Mouse (Mus musculus) embryonic facial prominence, embryonic 11.5 days (tissue): ENCODE data around the gene Mef2d. TPM values are rescaled to one million over a fixed set of nuclear protein-coding genes. Genes with fewer than 3 reads are reported as not detected.

Experiments used
- ATAC-seq: fragments of 200-750 bp; cut with Nextera tagmentation; replicated peaks from 2 replicates; pipeline ENCODE4 v1.8.0; 2017; ENCODE audit warnings: low read depth; ENCODE audit not compliant: insufficient number of reproducible peaks, low FRiP score, low TSS enrichment
- DNase-seq: peaks from one replicate; pipeline ENCODE4 v3.0.0-alpha.2; 2015; ENCODE audit warnings: low spot score
- H3K27ac ChIP-seq: fragments of 300-500 bp; sonication (generic); replicated peaks from 2 replicates; pipeline ENCODE4 v1.5.1; 2014; ENCODE audit warnings: mild to moderate bottlenecking, low read depth, low read length, control low read depth
- H3K27me3 ChIP-seq: fragments of 300-500 bp; sonication (generic); 2 replicates; pipeline ENCODE4 v1.6.1; 2014; ENCODE audit warnings: mild to moderate bottlenecking, low read length, moderate library complexity, mixed read lengths; ENCODE audit not compliant: control insufficient read depth, insufficient read depth
- H3K36me3 ChIP-seq: fragments of 300-500 bp; sonication (generic); replicated peaks from 2 replicates; pipeline ENCODE4 v1.6.1; 2014; ENCODE audit warnings: low read depth, mild to moderate bottlenecking, low read length, moderate library complexity, mixed read lengths; ENCODE audit not compliant: control insufficient read depth, insufficient read depth
- H3K4me1 ChIP-seq: fragments of 300-500 bp; sonication (generic); 2 replicates; pipeline ENCODE4 v1.6.1; 2014; ENCODE audit warnings: low read length, mixed read lengths; ENCODE audit not compliant: control insufficient read depth, insufficient read depth
- H3K4me2 ChIP-seq: fragments of 300-500 bp; sonication (generic); 2 replicates; pipeline ENCODE4 v1.6.1; 2014; ENCODE audit warnings: low read depth, mild to moderate bottlenecking, control low read depth, low read length, moderate library complexity
- H3K4me3 ChIP-seq: fragments of 300-500 bp; sonication (generic); 2 replicates; pipeline ENCODE4 v1.5.1; 2014; ENCODE audit warnings: low read depth, low read length, control low read depth
- H3K9ac ChIP-seq: fragments of 300-500 bp; sonication (generic); replicated peaks from 2 replicates; pipeline ENCODE4 v1.6.1; 2014; ENCODE audit warnings: mild to moderate bottlenecking, control low read depth, low read length
- H3K9me3 ChIP-seq: fragments of 300-500 bp; sonication (generic); replicated peaks from 2 replicates; pipeline ENCODE4 v1.6.1; 2016; ENCODE audit warnings: mild to moderate bottlenecking, low read length, inconsistent platforms, mixed read lengths; ENCODE audit not compliant: control insufficient read depth
- WGBS: fragments of 180-500 bp; shearing (Covaris S2); extraction: QIAGEN DNeasy Blood & Tissue Kit; methylation state at CpG from one replicate; pipeline ENCODE4 v1.1.7; 2014; 5-methylcytosine and 5-hydroxymethylcytosine counted together
- polyA plus RNA-seq: library from polyadenylated mRNA; unstranded; fragments of >200 nt; fragmentation: Nextera tagmentation; extraction: Ambion mirVana; gene quantifications from 2 replicates; pipeline ENCODE4 v1.2.1, GENCODE M21; 2014

Mef2d gene
- polyA plus RNA-seq, 1 experiment from 2014 or later = 12.5 TPM

GRCm38 (mm10) chr3:88148776-88149509 lies 6.8 kb downstream of the Mef2d start:
- Histone ChIP-seq H3K4me3 (no peak overlapping the region), H3K36me3 (no peaks in the 10 kb centered on the region), H3K4me2 (no peak overlapping the region)

GRCm38 (mm10) chr3:88149510-88149974 lies 7.4 kb downstream of the Mef2d start:
- peaks cover 16% of the 10 kb centered on the region for H3K4me1 ChIP-seq
- no peaks in the 10 kb centered on the region for H3K9me3 ChIP-seq
- 0 out of 2 replicates have a peak overlapping the region, but pooled peaks have one; percentile 47 for H3K27ac ChIP-seq
- H3K27me3 ChIP-seq = no peaks in the 10 kb centered on the region
- 23% methylated on average over 6 of the region's 6 CpGs for WGBS
- no peak overlapping the region for H3K4me3 ChIP-seq
- H3K36me3 ChIP-seq = no peaks in the 10 kb centered on the region
- no peak overlapping the region for H3K4me2 ChIP-seq
- DNase-seq (no peak), ATAC-seq (no peak)
- peak overlapping the region; percentile 7; the same call in 1 of the 2 replicates for H3K9ac ChIP-seq

More at GRCm38 (mm10) chr3:88148776-88149509, 6.8 kb downstream of the Mef2d start:
- 67% methylated on average over 4 of the region's 4 CpGs for WGBS
- ATAC-seq (no peak), DNase-seq (no peak)
- Histone ChIP-seq H3K4me1 (peaks cover 20% of the 10 kb centered on the region), H3K27me3 (no peaks in the 10 kb centered on the region), H3K9ac (no peak overlapping the region), H3K27ac (no peak overlapping the region), H3K9me3 (no peaks in the 10 kb centered on the region)

GRCm38 (mm10) chr3:88150061-88150998 lies 8.2 kb downstream of the Mef2d start:
- Histone ChIP-seq H3K36me3 (no peaks in the 10 kb centered on the region), H3K27ac (peak overlapping the region; percentile 47), H3K4me1 (peaks cover 8% of the 10 kb centered on the region), H3K27me3 (no peaks in the 10 kb centered on the region), H3K9ac (peak overlapping the region; percentile 7; the same call in 1 of the 2 replicates), H3K4me3 (no peak overlapping the region), H3K4me2 (peak overlapping the region; percentile 21), H3K9me3 (no peaks in the 10 kb centered on the region)
- 15% methylated on average over 13 of the region's 14 CpGs for WGBS
- peak; percentile 49; the same call in 1 of the 2 replicates for ATAC-seq
- peak; percentile 47 for DNase-seq

GRCm38 (mm10) chr3:88150999-88151364 lies 8.8 kb downstream of the Mef2d start:
- ATAC-seq (no peak), DNase-seq (no peak)
- H3K9ac ChIP-seq = no peak overlapping the region
- peaks cover 8% of the 10 kb centered on the region for H3K4me1 ChIP-seq
- WGBS = 62% methylated on average over 3 of the region's 3 CpGs
- no peaks in the 10 kb centered on the region for H3K27me3 ChIP-seq
- no peak overlapping the region for H3K4me3 ChIP-seq
- H3K27ac ChIP-seq = peak overlapping the region; percentile 47
- no peaks in the 10 kb centered on the region for H3K9me3 ChIP-seq
- no peak overlapping the region for H3K4me2 ChIP-seq
- H3K36me3 ChIP-seq = no peaks in the 10 kb centered on the region; the same call in 1 of the 2 replicates

GRCm38 (mm10) chr3:88152056-88152455 lies 9.9 kb downstream of the Mef2d start:
- Histone ChIP-seq H3K4me1 (peaks cover 8% of the 10 kb centered on the region), H3K36me3 (no peaks in the 10 kb centered on the region; the same call in 1 of the 2 replicates), H3K4me2 (no peak overlapping the region), H3K4me3 (no peak overlapping the region), H3K27ac (no peak overlapping the region), H3K9ac (no peak overlapping the region), H3K27me3 (no peaks in the 10 kb centered on the region), H3K9me3 (no peaks in the 10 kb centered on the region)
- peak; percentile 33 for DNase-seq
- ATAC-seq = peak; percentile 31; the same call in 1 of the 2 replicates
- 69% methylated on average over 3 of the region's 3 CpGs for WGBS

- Histone ChIP-seq H3K9me3 (no peaks in the 10 kb centered on the region), H3K9ac (no peak overlapping the region), H3K27ac (no peak overlapping the region), H3K4me2 (no peak overlapping the region), H3K4me1 (peaks cover 11% of the 10 kb centered on the region), H3K27me3 (no peaks in the 10 kb centered on the region), H3K36me3 (no peaks in the 10 kb centered on the region; the same call in 1 of the 2 replicates), H3K4me3 (no peak overlapping the region)
- ATAC-seq (no peak), DNase-seq (no peak)
- 83% methylated on average over 3 of the region's 3 CpGs for WGBS
These were observed 11.3 kb downstream of the Mef2d start for GRCm38 (mm10) chr3:88153290-88154011.

- Histone ChIP-seq H3K27ac (no peak overlapping the region), H3K4me1 (peaks cover 11% of the 10 kb centered on the region), H3K9ac (no peak overlapping the region), H3K36me3 (no peaks in the 10 kb centered on the region; the same call in 1 of the 2 replicates), H3K4me2 (no peak overlapping the region), H3K9me3 (no peaks in the 10 kb centered on the region), H3K4me3 (no peak overlapping the region), H3K27me3 (no peaks in the 10 kb centered on the region)
- DNase-seq (no peak), ATAC-seq (no peak)
- WGBS = 89% methylated on average over 2 of the region's 2 CpGs
These were observed 12.1 kb downstream of the Mef2d start for GRCm38 (mm10) chr3:88154236-88154635.
